Mouse (Mus musculus) G1E (cell line): ENCODE results near the gene Mnat1.

Source experiments
- CTCF ChIP-seq: IDR thresholded peaks from 2 replicates; pipeline ENCODE4 v1.5.1; 2012; ENCODE audit warnings: low read depth, low read length, inconsistent platforms, mixed read lengths
- GATA1 ChIP-seq: IDR thresholded peaks from 2 replicates; pipeline ENCODE4 v1.6.1; 2012; ENCODE audit warnings: borderline replicate concordance, low read length, inconsistent platforms, mixed read lengths
- GATA2 ChIP-seq: IDR thresholded peaks from 2 replicates; pipeline ENCODE4 v1.6.1; 2012; ENCODE audit warnings: low read depth, low read length, inconsistent platforms, borderline replicate concordance
- POLR2AphosphoS5 ChIP-seq: IDR thresholded peaks from 2 replicates; pipeline ENCODE4 v1.6.1; 2012; ENCODE audit warnings: low read depth, low read length, inconsistent platforms; ENCODE audit not compliant: insufficient replicate concordance
- TAL1 ChIP-seq: conservative IDR thresholded peaks from 2 replicates; pipeline ENCODE4 v1.6.1; 2012; ENCODE audit warnings: low read depth, low read length, inconsistent platforms, mixed read lengths

- TF ChIP-seq CTCF (no peak), GATA1 (no peak), POLR2AphosphoS5 (no peak), TAL1 (no peak), GATA2 (no peak)
Measured at GRCm38 (mm10) chr12:73274921-73275320, 151.4 kb downstream of the Mnat1 start.
